Mouse (Mus musculus) intestine, postnatal 0 days (tissue): Measurements from ENCODE around the gene Aurka. TPM values are rescaled to one million over a fixed set of nuclear protein-coding genes. Genes with fewer than 3 reads are reported as not detected.
A peak's percentile ranks its signal among the peaks of the same experiment; 100 is the strongest.

Experiments used
- ATAC-seq: fragments of 200-750 bp; cut with Nextera tagmentation; 2 replicates; pipeline ENCODE4 v1.8.0; 2017; ENCODE audit warnings: mild to moderate bottlenecking, moderate TSS enrichment, moderate library complexity
- H3K27ac ChIP-seq: fragments of 300-500 bp; sonication (generic); 2 replicates; pipeline ENCODE4 v1.5.1; 2014; ENCODE audit warnings: mild to moderate bottlenecking, low read depth, low read length, moderate library complexity
- H3K27me3 ChIP-seq: fragments of 300-500 bp; sonication (generic); replicated peaks from 2 replicates; pipeline ENCODE4 v1.6.1; 2014; ENCODE audit warnings: low read length, mixed read lengths; ENCODE audit not compliant: control insufficient read depth, insufficient read depth
- H3K36me3 ChIP-seq: fragments of 300-500 bp; sonication (generic); 2 replicates; pipeline ENCODE4 v1.6.1; 2014; ENCODE audit warnings: mild to moderate bottlenecking, moderate library complexity; ENCODE audit not compliant: control insufficient read depth, insufficient read depth
- H3K4me1 ChIP-seq: fragments of 300-500 bp; sonication (generic); replicated peaks from 2 replicates; pipeline ENCODE4 v1.6.1; 2014; ENCODE audit warnings: antibody characterized with exemption, low read length, mixed read lengths; ENCODE audit not compliant: control insufficient read depth, insufficient read depth
- H3K4me2 ChIP-seq: fragments of 300-500 bp; sonication (generic); replicated peaks from 2 replicates; pipeline ENCODE4 v1.6.1; 2014; ENCODE audit warnings: low read depth, mild to moderate bottlenecking, moderate library complexity
- H3K4me3 ChIP-seq: fragments of 300-500 bp; sonication (generic); 2 replicates; pipeline ENCODE4 v1.5.1; 2014; ENCODE audit warnings: low read depth, low read length
- H3K9ac ChIP-seq: fragments of 300-500 bp; sonication (generic); 2 replicates; pipeline ENCODE4 v1.6.1; 2014; ENCODE audit warnings: mild to moderate bottlenecking, low read depth, low read length
- H3K9me3 ChIP-seq: fragments of 300-500 bp; sonication (generic); 2 replicates; pipeline ENCODE4 v1.6.1; 2016; ENCODE audit warnings: mixed run types; ENCODE audit not compliant: control insufficient read depth
- CTCF ChIP-seq: sonication (generic); IDR thresholded peaks from 2 replicates; pipeline ENCODE4 v1.5.1; 2016; ENCODE audit warnings: low read depth, mild to moderate bottlenecking, control low read depth, antibody characterized with exemption, moderate library complexity
- WGBS: fragments of 180-500 bp; shearing (Covaris S2); extraction: QIAGEN DNeasy Blood & Tissue Kit; methylation state at CpG from one replicate; pipeline ENCODE4 v1.1.7; 2014; 5-methylcytosine and 5-hydroxymethylcytosine counted together
- polyA plus RNA-seq: library from polyadenylated mRNA; unstranded; fragments of >200 nt; fragmentation: Nextera tagmentation; extraction: Ambion mirVana; gene quantifications from 2 replicates; pipeline ENCODE4 v1.2.1, GENCODE M21; 2015

Gene Aurka
- polyA plus RNA-seq, 1 experiment from 2014 or later, result 23.1 TPM

DNA sequence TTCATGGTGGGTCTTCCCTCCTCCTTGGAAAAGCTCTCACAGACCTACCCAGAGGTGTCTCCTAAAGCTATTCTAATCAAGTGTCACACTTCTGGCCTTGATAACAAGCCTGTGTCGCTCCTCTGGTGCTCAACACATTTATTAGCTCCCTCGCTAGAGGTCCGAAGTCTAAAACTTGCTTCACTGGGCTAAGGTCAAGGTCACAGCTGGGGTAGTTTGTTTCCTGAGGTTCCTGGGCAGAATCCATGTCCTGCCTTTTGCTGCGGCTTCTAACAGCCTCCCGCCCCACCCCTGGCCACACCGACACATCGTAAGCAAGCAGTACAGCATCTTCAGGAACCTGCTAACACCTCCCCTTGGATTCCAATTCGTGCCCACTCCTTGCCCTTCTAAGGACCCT is 19.6 kb downstream of the Aurka start:
- no peak for ATAC-seq
- TF ChIP-seq CTCF, result no peak
- Histone ChIP-seq H3K4me3 (no peak overlapping the region), H3K9me3 (no peaks in the 10 kb centered on the region), H3K27ac (no peak overlapping the region), H3K27me3 (no peaks in the 10 kb centered on the region), H3K4me1 (no peaks in the 10 kb centered on the region; the same call in 1 of the 2 replicates), H3K36me3 (peaks cover 34% of the 10 kb centered on the region), H3K4me2 (no peak overlapping the region), H3K9ac (no peak overlapping the region)
- WGBS, result 58% methylated on average over 8 of the region's 8 CpGs

DNA sequence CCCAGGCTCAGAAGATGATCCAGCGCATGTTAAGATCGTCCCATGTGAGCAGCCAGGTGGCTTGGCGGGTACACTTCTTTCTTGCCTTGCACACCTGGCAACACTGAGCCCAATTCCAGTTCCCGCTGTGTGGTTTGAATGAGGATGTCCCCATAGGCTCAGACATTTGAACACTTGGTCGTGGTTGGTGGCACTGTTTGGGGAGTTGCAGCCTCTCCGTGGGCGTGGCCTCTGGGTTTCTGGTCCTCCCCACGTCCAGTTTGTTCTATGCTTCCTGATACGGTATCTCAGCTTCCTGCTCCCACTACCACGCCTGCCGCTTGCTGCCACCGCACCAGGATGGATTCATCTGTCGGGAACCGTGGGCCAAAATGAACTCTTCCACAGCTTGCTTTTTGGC is 20.6 kb downstream of the Aurka start:
- Histone ChIP-seq H3K27ac (no peak overlapping the region), H3K9ac (no peak overlapping the region), H3K4me1 (no peaks in the 10 kb centered on the region; the same call in 1 of the 2 replicates), H3K4me3 (no peak overlapping the region), H3K4me2 (no peak overlapping the region), H3K36me3 (peaks cover 25% of the 10 kb centered on the region; the same call in 1 of the 2 replicates), H3K27me3 (no peaks in the 10 kb centered on the region), H3K9me3 (no peaks in the 10 kb centered on the region)
- no peak for TF ChIP-seq CTCF
- WGBS, result 79% methylated on average over 14 of the region's 14 CpGs
- ATAC-seq, result no peak

DNA sequence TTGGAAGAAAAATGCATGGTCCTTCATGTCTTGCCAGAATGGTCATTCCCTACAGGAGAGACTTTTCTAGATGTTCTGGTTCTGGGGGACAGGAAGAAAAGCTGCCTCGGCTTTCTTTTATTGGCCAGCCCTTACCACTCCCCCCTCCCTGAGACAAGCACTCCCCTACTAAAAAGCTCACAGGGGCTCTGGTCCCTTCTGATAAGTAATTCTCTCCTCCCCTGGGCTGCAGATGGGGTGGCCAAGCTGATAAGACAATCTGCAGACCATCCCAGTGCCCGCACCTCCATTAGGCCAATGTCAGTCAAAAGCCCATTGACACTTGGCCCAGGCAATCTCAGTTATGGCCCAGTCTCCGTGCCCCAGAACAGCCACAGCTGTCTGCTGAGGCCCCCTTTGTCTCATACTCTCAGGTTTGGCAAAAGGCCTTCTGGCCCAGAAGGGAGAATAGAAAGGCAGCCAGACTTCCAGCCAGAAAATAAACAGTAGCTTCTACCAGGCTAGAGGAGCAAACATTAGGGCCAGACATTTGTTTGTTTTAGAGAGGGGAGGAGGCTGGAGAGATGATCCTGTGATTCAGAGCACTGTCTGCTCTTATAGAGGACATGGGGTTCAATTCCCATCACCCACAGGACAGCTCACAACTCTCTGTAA is 21.9 kb downstream of the Aurka start:
- H3K27ac ChIP-seq, result no peak overlapping the region
- H3K4me3 ChIP-seq, result no peak overlapping the region

DNA sequence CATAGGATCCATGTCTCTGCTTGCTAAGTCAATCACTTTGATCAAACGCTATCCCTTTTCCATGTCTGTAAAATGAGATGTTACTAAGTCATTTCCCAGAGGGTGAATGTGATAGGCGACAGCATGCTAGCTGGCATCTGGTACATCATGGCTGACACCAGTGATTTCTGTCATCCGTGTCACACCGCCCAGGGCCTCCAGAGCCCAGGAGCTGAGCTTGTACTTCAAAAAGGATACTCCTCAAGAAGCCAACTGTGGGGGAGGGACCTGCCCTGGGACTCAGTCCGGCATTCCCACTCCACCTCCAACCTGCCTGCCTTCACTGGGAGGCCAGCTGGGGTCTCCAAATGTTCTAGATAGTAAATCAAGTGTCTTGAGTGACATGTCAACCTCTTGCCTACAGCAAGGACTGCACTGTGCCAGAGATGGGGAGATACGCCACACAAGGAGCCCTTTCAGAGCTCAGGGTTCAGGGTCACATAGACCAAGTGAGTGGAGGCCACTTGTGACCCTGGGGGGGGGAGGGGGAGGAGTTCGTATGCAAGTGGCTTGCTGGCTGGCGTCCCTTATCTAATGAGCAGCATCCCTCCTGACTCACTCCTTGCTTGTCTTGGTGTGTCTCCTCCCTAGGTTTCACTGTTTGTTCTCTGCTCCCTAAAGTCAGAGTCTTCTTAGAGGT is 23.3 kb downstream of the Aurka start:
- Histone ChIP-seq H3K36me3 (no peaks in the 10 kb centered on the region; the same call in 1 of the 2 replicates), H3K4me3 (no peak overlapping the region), H3K9me3 (no peaks in the 10 kb centered on the region), H3K9ac (no peak overlapping the region), H3K27ac (no peak overlapping the region), H3K4me1 (no peaks in the 10 kb centered on the region; the same call in 1 of the 2 replicates), H3K4me2 (peak overlapping the region; percentile 89; the same call in 1 of the 2 replicates), H3K27me3 (no peaks in the 10 kb centered on the region)
- ATAC-seq, result no peak
- TF ChIP-seq CTCF, result no peak
- WGBS, result 70% methylated on average over 8 of the region's 8 CpGs

More for the DNA sequence above, 21.9 kb downstream of the Aurka start:
- no peaks in the 10 kb centered on the region for H3K9me3 ChIP-seq
- TF ChIP-seq CTCF, result no peak
- 36% methylated on average over 3 of the region's 3 CpGs for WGBS
- H3K36me3 ChIP-seq, result peaks cover 12% of the 10 kb centered on the region; the same call in 1 of the 2 replicates
- no peak overlapping the region for H3K9ac ChIP-seq
- no peaks in the 10 kb centered on the region; the same call in 1 of the 2 replicates for H3K4me1 ChIP-seq
- no peak overlapping the region for H3K4me2 ChIP-seq
- no peak for ATAC-seq
- no peaks in the 10 kb centered on the region for H3K27me3 ChIP-seq

DNA sequence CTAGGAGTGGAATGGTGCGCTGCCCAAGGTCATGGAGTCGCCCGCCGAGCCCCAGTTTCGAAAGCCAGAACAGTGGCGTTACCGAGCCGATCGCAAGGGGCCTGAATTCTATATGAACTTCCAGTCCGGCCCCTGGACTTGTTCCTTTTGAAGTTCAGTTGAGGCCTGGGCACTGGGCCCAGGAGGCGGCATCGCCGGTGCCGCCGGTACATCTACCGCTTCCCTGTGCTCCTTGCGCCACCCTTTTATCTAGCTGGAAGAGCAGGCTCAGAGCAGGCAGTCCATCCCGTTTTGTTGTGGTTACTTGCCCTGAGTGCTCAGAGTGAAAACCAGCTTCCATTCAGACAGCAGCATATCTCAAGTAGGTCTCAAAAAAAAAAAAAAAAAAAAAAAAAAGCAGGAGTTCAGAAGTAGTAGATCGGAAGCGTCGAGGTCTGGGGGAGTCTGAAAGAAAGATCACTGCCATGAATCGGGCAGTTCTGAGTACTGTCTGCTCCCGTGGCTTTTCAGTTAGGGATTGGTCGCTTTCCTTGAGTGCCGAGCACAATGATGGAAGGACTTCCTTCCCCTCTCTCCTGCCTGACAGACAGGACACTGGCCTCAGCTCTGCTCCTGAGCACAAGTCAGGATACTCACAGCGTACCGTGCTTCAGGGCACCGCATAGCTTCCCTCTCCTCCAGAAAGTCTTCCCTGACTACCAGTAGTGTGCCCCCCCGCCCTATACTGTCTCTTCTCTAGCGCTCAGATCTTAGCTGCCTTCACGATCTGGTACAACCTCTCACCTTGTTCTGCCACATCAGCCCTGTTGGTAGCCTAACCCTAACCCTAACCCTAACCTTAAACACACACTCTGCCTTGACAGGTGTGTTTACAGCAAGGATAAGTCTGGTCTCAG is 24.1 kb downstream of the Aurka start:
- WGBS, result 16% methylated on average over 31 of the region's 31 CpGs
- Histone ChIP-seq H3K4me2 (peak overlapping the region; percentile 89), H3K9me3 (no peaks in the 10 kb centered on the region), H3K9ac (peak overlapping the region; percentile 75), H3K4me1 (no peaks in the 10 kb centered on the region; the same call in 1 of the 2 replicates), H3K36me3 (no peaks in the 10 kb centered on the region; the same call in 1 of the 2 replicates), H3K27ac (peak overlapping the region; percentile 52; the same call in 1 of the 2 replicates), H3K4me3 (peak overlapping the region; percentile 89), H3K27me3 (no peaks in the 10 kb centered on the region)
- TF ChIP-seq CTCF, result no peak
- ATAC-seq, result 0 out of 2 replicates have a peak, but pooled peaks have one; percentile 4
